Mouse (Mus musculus): ENCODE results near the gene Acad11. TPM values are rescaled to one million over a fixed set of nuclear protein-coding genes. Genes with fewer than 3 reads are reported as not detected.

Acad11 gene
- polyA plus RNA-seq, 1 experiment from 2014 or later = 17.6 TPM

DNA sequence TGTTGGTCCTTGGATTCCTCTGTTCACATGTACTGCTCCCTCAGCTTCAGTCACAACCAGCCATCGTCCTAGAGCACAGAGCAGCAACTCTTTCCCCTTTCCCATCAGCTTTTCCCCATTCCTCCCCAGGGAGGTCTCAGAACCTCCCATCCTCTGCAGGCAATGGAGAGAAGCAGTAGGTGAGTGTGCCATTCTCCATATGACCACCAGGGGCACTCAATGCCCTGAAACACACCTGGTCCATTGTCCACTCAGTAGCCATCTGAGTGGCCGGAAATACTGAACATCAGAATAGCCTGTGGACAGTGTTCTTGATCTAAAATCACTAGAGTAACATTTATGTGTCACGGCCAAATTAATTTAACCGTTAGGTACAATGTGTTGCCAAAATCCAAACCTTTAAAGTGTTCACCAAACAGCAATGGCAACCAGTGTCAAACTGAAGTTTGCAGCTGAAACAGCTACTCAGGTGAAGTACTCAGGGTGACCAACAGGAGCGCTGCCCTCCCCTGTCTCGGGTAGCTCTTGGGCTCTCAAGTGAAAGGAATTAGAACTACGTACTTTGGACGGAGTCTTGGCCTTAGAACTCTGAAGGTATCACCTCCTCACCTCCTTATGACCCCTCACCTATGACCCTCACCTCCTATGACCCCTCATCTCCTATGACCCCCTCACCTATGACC, 81.3 kb downstream of the Acad11 start:
- ATAC-seq (replicated peaks; ENCODE audit: low FRiP score, low read depth) (peak; percentile 31; the same call in 1 of the 2 replicates), DNase-seq (ENCODE audit: low spot score) (no peak)
- TF ChIP-seq CTCF (IDR thresholded peaks at IDR 0.05; ENCODE audit: low read depth) = peak; percentile 61
- Histone ChIP-seq H3K4me1 (replicated peaks; ENCODE audit: insufficient read depth, low read length) (no peaks in the 10 kb centered on the region), H3K9ac (ENCODE audit: low read depth, low read length) (no peak overlapping the region), H3K27me3 (ENCODE audit: insufficient read depth, low read length) (no peaks in the 10 kb centered on the region), H3K36me3 (ENCODE audit: insufficient read depth, low read length) (no peaks in the 10 kb centered on the region), H3K4me2 (ENCODE audit: low read length) (no peak overlapping the region), H3K27ac (no peak overlapping the region), H3K9me3 (replicated peaks; ENCODE audit: low read length) (no peaks in the 10 kb centered on the region), H3K4me3 (replicated peaks; ENCODE audit: low read depth, low read length) (no peak overlapping the region)
- WGBS = 87% methylated on average over 8 of the region's 8 CpGs

- H3K27me3 ChIP-seq (ENCODE audit: insufficient read depth, low read length) = no peaks in the 10 kb centered on the region
- ATAC-seq (replicated peaks; ENCODE audit: low FRiP score, low read depth) (no peak), DNase-seq (ENCODE audit: low spot score) (no peak)
- no peaks in the 10 kb centered on the region for H3K4me1 ChIP-seq (replicated peaks; ENCODE audit: insufficient read depth, low read length)
- H3K4me3 ChIP-seq (replicated peaks; ENCODE audit: low read depth, low read length) = no peak overlapping the region
- WGBS = 76% methylated on average over 7 of the region's 7 CpGs
- no peak overlapping the region for H3K27ac ChIP-seq
- no peak overlapping the region for H3K4me2 ChIP-seq (ENCODE audit: low read length)
- peaks cover 5% of the 10 kb centered on the region; the same call in 1 of the 2 replicates for H3K36me3 ChIP-seq (ENCODE audit: insufficient read depth, low read length)
- no peaks in the 10 kb centered on the region for H3K9me3 ChIP-seq (replicated peaks; ENCODE audit: low read length)
- no peak for TF ChIP-seq CTCF (IDR thresholded peaks at IDR 0.05; ENCODE audit: low read depth)
- H3K9ac ChIP-seq (ENCODE audit: low read depth, low read length) = no peak overlapping the region
Observed at GRCm38 (mm10) chr9:104146683-104147082, 83.5 kb downstream of the Acad11 start.

- no peaks in the 10 kb centered on the region for H3K27me3 ChIP-seq (ENCODE audit: insufficient read depth, low read length)
- H3K27ac ChIP-seq = no peak overlapping the region
- H3K4me2 ChIP-seq (ENCODE audit: low read length) = no peak overlapping the region
- no peaks in the 10 kb centered on the region for H3K9me3 ChIP-seq (replicated peaks; ENCODE audit: low read length)
- 87% methylated on average over 7 of the region's 7 CpGs for whole genome bisulfite sequencing
- DNase-seq (ENCODE audit: low spot score) (no peak), ATAC-seq (replicated peaks; ENCODE audit: low FRiP score, low read depth) (no peak)
- no peak for TF ChIP-seq CTCF (IDR thresholded peaks at IDR 0.05; ENCODE audit: low read depth)
- H3K36me3 ChIP-seq (ENCODE audit: insufficient read depth, low read length) = peaks cover 16% of the 10 kb centered on the region; the same call in 1 of the 2 replicates
- no peaks in the 10 kb centered on the region for H3K4me1 ChIP-seq (replicated peaks; ENCODE audit: insufficient read depth, low read length)
- no peak overlapping the region for H3K4me3 ChIP-seq (replicated peaks; ENCODE audit: low read depth, low read length)
- H3K9ac ChIP-seq (ENCODE audit: low read depth, low read length) = no peak overlapping the region
Observed at GRCm38 (mm10) chr9:104148969-104149368, 85.8 kb downstream of the Acad11 start.

- Histone ChIP-seq H3K9me3 (replicated peaks; ENCODE audit: low read length) (no peaks in the 10 kb centered on the region), H3K4me2 (ENCODE audit: low read length) (no peak overlapping the region), H3K27me3 (ENCODE audit: insufficient read depth, low read length) (no peaks in the 10 kb centered on the region), H3K27ac (no peak overlapping the region), H3K9ac (ENCODE audit: low read depth, low read length) (no peak overlapping the region), H3K4me3 (replicated peaks; ENCODE audit: low read depth, low read length) (no peak overlapping the region), H3K4me1 (replicated peaks; ENCODE audit: insufficient read depth, low read length) (no peaks in the 10 kb centered on the region), H3K36me3 (ENCODE audit: insufficient read depth, low read length) (peaks cover 37% of the 10 kb centered on the region; the same call in 1 of the 2 replicates)
- no peak for ATAC-seq (replicated peaks; ENCODE audit: low FRiP score, low read depth)
- WGBS = 86% methylated on average over 7 of the region's 7 CpGs
- no peak for DNase-seq (ENCODE audit: low spot score)
- no peak for TF ChIP-seq CTCF (IDR thresholded peaks at IDR 0.05; ENCODE audit: low read depth)
Observed at GRCm38 (mm10) chr9:104152121-104152520, 88.9 kb downstream of the Acad11 start.

GRCm38 (mm10) chr9:104155100-104155715, 92.0 kb downstream of the Acad11 start:
- DNase-seq (ENCODE audit: low spot score) (no peak), ATAC-seq (replicated peaks; ENCODE audit: low FRiP score, low read depth) (no peak)
- WGBS = 95% methylated on average over 14 of the region's 14 CpGs
- no peak overlapping the region for H3K9ac ChIP-seq (ENCODE audit: low read depth, low read length)
- TF ChIP-seq CTCF (IDR thresholded peaks at IDR 0.05; ENCODE audit: low read depth) = no peak
- no peaks in the 10 kb centered on the region for H3K9me3 ChIP-seq (replicated peaks; ENCODE audit: low read length)
- H3K27ac ChIP-seq = no peak overlapping the region
- H3K27me3 ChIP-seq (ENCODE audit: insufficient read depth, low read length) = no peaks in the 10 kb centered on the region
- H3K4me2 ChIP-seq (ENCODE audit: low read length) = no peak overlapping the region
- H3K4me3 ChIP-seq (replicated peaks; ENCODE audit: low read depth, low read length) = no peak overlapping the region
- H3K36me3 ChIP-seq (ENCODE audit: insufficient read depth, low read length) = peaks cover 56% of the 10 kb centered on the region; the same call in 1 of the 2 replicates
- no peaks in the 10 kb centered on the region for H3K4me1 ChIP-seq (replicated peaks; ENCODE audit: insufficient read depth, low read length)

GRCm38 (mm10) chr9:104156506-104156905, 93.3 kb downstream of the Acad11 start:
- DNase-seq (ENCODE audit: low spot score) (no peak), ATAC-seq (replicated peaks; ENCODE audit: low FRiP score, low read depth) (no peak)
- Histone ChIP-seq H3K4me1 (replicated peaks; ENCODE audit: insufficient read depth, low read length) (no peaks in the 10 kb centered on the region), H3K4me3 (replicated peaks; ENCODE audit: low read depth, low read length) (no peak overlapping the region), H3K4me2 (ENCODE audit: low read length) (no peak overlapping the region), H3K36me3 (ENCODE audit: insufficient read depth, low read length) (peaks cover 65% of the 10 kb centered on the region; the same call in 1 of the 2 replicates), H3K27ac (no peak overlapping the region), H3K9me3 (replicated peaks; ENCODE audit: low read length) (no peaks in the 10 kb centered on the region), H3K27me3 (ENCODE audit: insufficient read depth, low read length) (no peaks in the 10 kb centered on the region), H3K9ac (ENCODE audit: low read depth, low read length) (no peak overlapping the region)
- 96% methylated on average over 8 of the region's 8 CpGs for WGBS
- no peak for TF ChIP-seq CTCF (IDR thresholded peaks at IDR 0.05; ENCODE audit: low read depth)

All from kidney, postnatal 0 days (tissue).